Mouse (Mus musculus): ENCODE results near the gene Slc13a1. TPM values are rescaled to one million over a fixed set of nuclear protein-coding genes. Genes with fewer than 3 reads are reported as not detected.
A peak's percentile ranks its signal among the peaks of the same experiment; 100 is the strongest.
"Not testable (repeated sequence)": the region's sequence is repeated elsewhere in the genome, so short reads cannot be mapped to it uniquely, and the experiment has no call there.

Slc13a1 gene
- 0.07 TPM in 1 of 2 replicates, not detected in the other for polyA plus RNA-seq (2014; fragmentation: Nextera tagmentation; extraction: Ambion mirVana)

- H3K27me3 ChIP-seq (ENCODE audit: control insufficient read depth, insufficient read depth, low read length) = no peaks in the 10 kb centered on the region
- ATAC-seq (replicated peaks; ENCODE audit: low FRiP score) (no peak), DNase-seq (ENCODE audit: low spot score) (no peak)
- H3K4me1 ChIP-seq (replicated peaks; ENCODE audit: control insufficient read depth, insufficient read depth, low read length) = no peaks in the 10 kb centered on the region
- no peaks in the 10 kb centered on the region for H3K9me3 ChIP-seq (ENCODE audit: control insufficient read depth, low read length)
- H3K36me3 ChIP-seq (ENCODE audit: control insufficient read depth, insufficient read depth, low read length) = no peaks in the 10 kb centered on the region
- H3K4me2 ChIP-seq (ENCODE audit: low read depth, low read length, severe bottlenecking) = no peak within 1 kb of the TSS
- no peak within 1 kb of the TSS for H3K4me3 ChIP-seq (ENCODE audit: low read depth, low read length)
- no peak within 1 kb of the TSS for H3K9ac ChIP-seq (ENCODE audit: low read length)
- no peak within 1 kb of the TSS for H3K27ac ChIP-seq (ENCODE audit: low read depth, low read length)
- WGBS = 94% methylated on average over 5 of the region's 5 CpGs
These were observed at the start of gene Slc13a1 for GRCm38 (mm10) chr6:24167734-24168327. TSS of gene Slc13a1 (minus strand) at chr6:24168092.

- no peaks in the 10 kb centered on the region for H3K27me3 ChIP-seq (ENCODE audit: control insufficient read depth, insufficient read depth, low read length)
- no peaks in the 10 kb centered on the region for H3K9me3 ChIP-seq (ENCODE audit: control insufficient read depth, low read length)
- no peak overlapping the region for H3K4me3 ChIP-seq (ENCODE audit: low read depth, low read length)
- DNase-seq (ENCODE audit: low spot score) (no peak), ATAC-seq (replicated peaks; ENCODE audit: low FRiP score) (no peak)
- no peak overlapping the region for H3K27ac ChIP-seq (ENCODE audit: low read depth, low read length)
- WGBS = 81% methylated on average over 3 of the region's 3 CpGs
- H3K9ac ChIP-seq (ENCODE audit: low read length) = no peak overlapping the region
- no peaks in the 10 kb centered on the region for H3K4me1 ChIP-seq (replicated peaks; ENCODE audit: control insufficient read depth, insufficient read depth, low read length)
- H3K4me2 ChIP-seq (ENCODE audit: low read depth, low read length, severe bottlenecking) = no peak overlapping the region
- no peaks in the 10 kb centered on the region for H3K36me3 ChIP-seq (ENCODE audit: control insufficient read depth, insufficient read depth, low read length)
These were observed 40.0 kb upstream of the Slc13a1 start for GRCm38 (mm10) chr6:24207866-24208265.

- no peak for DNase-seq (ENCODE audit: low spot score)
- no peak for ATAC-seq (replicated peaks; ENCODE audit: low FRiP score)
- Histone ChIP-seq H3K9me3 (ENCODE audit: control insufficient read depth, low read length) (no peaks in the 10 kb centered on the region), H3K4me3 (ENCODE audit: low read depth, low read length) (no peak overlapping the region), H3K4me1 (replicated peaks; ENCODE audit: control insufficient read depth, insufficient read depth, low read length) (no peaks in the 10 kb centered on the region), H3K27me3 (ENCODE audit: control insufficient read depth, insufficient read depth, low read length) (no peaks in the 10 kb centered on the region), H3K27ac (ENCODE audit: low read depth, low read length) (no peak overlapping the region), H3K4me2 (ENCODE audit: low read depth, low read length, severe bottlenecking) (no peak overlapping the region), H3K9ac (ENCODE audit: low read length) (no peak overlapping the region), H3K36me3 (ENCODE audit: control insufficient read depth, insufficient read depth, low read length) (no peaks in the 10 kb centered on the region)
- 85% methylated on average over 6 of the region's 6 CpGs for WGBS
These were observed 34.3 kb upstream of the Slc13a1 start for GRCm38 (mm10) chr6:24202226-24202625.

- ATAC-seq (replicated peaks; ENCODE audit: low FRiP score) = 0 out of 2 replicates have a peak, but pooled peaks have one; percentile 30
- H3K4me3 ChIP-seq (ENCODE audit: low read depth, low read length) = no peak overlapping the region
- no peaks in the 10 kb centered on the region for H3K9me3 ChIP-seq (ENCODE audit: control insufficient read depth, low read length)
- no peak overlapping the region for H3K27ac ChIP-seq (ENCODE audit: low read depth, low read length)
- no peaks in the 10 kb centered on the region for H3K36me3 ChIP-seq (ENCODE audit: control insufficient read depth, insufficient read depth, low read length)
- H3K4me2 ChIP-seq (ENCODE audit: low read depth, low read length, severe bottlenecking) = no peak overlapping the region
- DNase-seq (ENCODE audit: low spot score) = no peak
- H3K27me3 ChIP-seq (ENCODE audit: control insufficient read depth, insufficient read depth, low read length) = no peaks in the 10 kb centered on the region
- H3K4me1 ChIP-seq (replicated peaks; ENCODE audit: control insufficient read depth, insufficient read depth, low read length) = no peaks in the 10 kb centered on the region
- no peak overlapping the region for H3K9ac ChIP-seq (ENCODE audit: low read length)
- WGBS = 50% methylated on average over 12 of the region's 12 CpGs
These were observed 33.0 kb upstream of the Slc13a1 start for GRCm38 (mm10) chr6:24200644-24201484.

DNA sequence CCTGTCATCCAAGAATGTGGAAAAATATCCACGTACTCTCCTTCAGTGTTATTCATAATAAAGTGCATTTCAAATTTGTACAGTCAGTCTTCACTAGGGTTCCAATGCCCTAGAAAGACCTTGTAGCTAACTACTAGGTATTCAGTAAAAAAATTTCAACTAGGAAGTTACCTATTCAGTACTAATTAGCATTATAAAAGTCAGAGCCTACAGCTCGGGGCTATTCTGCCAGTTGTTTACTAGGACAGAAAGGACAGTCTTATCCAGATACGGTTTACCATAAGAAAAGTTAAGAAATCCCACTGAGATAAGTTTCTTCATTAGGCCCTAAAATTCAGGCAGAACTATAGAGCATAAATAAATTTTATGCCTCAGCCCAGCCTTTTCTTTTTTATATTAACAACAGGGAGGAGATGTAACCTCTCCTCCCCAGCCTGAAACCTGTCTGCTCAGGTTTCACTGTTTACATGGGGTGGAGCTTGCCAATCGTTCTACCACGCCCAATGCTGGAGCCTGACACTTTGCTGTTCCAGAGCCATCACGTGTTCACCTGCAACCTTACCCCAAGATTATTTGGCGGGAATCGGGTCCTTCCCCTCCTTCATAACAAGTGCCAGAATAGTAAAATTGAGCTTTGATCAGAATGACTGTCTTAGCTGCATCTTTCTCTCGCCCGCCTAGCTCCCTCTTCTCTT is 29.8 kb upstream of the Slc13a1 start:
- not testable (repeated sequence) for H3K9me3 ChIP-seq (ENCODE audit: control insufficient read depth, low read length); ATAC-seq (replicated peaks; ENCODE audit: low FRiP score); H3K4me1 ChIP-seq (replicated peaks; ENCODE audit: control insufficient read depth, insufficient read depth, low read length); DNase-seq (ENCODE audit: low spot score); H3K9ac ChIP-seq (ENCODE audit: low read length); H3K4me2 ChIP-seq (ENCODE audit: low read depth, low read length, severe bottlenecking); H3K27ac ChIP-seq (ENCODE audit: low read depth, low read length); H3K4me3 ChIP-seq (ENCODE audit: low read depth, low read length); H3K36me3 ChIP-seq (ENCODE audit: control insufficient read depth, insufficient read depth, low read length); H3K27me3 ChIP-seq (ENCODE audit: control insufficient read depth, insufficient read depth, low read length)
- 86% methylated on average over 10 of the region's 10 CpGs for WGBS

GRCm38 (mm10) chr6:24196406-24196805 is 28.5 kb upstream of the Slc13a1 start:
- ATAC-seq (replicated peaks; ENCODE audit: low FRiP score); H3K4me3 ChIP-seq (ENCODE audit: low read depth, low read length); H3K4me1 ChIP-seq (replicated peaks; ENCODE audit: control insufficient read depth, insufficient read depth, low read length); DNase-seq (ENCODE audit: low spot score); H3K9ac ChIP-seq (ENCODE audit: low read length); H3K27ac ChIP-seq (ENCODE audit: low read depth, low read length); H3K36me3 ChIP-seq (ENCODE audit: control insufficient read depth, insufficient read depth, low read length); H3K4me2 ChIP-seq (ENCODE audit: low read depth, low read length, severe bottlenecking); H3K27me3 ChIP-seq (ENCODE audit: control insufficient read depth, insufficient read depth, low read length); H3K9me3 ChIP-seq (ENCODE audit: control insufficient read depth, low read length): not testable (repeated sequence)
- 29% methylated on average over 5 of the region's 5 CpGs for WGBS

GRCm38 (mm10) chr6:24183439-24183838 is 15.5 kb upstream of the Slc13a1 start:
- Histone ChIP-seq H3K4me3 (ENCODE audit: low read depth, low read length) (no peak overlapping the region), H3K9me3 (ENCODE audit: control insufficient read depth, low read length) (no peaks in the 10 kb centered on the region), H3K9ac (ENCODE audit: low read length) (no peak overlapping the region), H3K36me3 (ENCODE audit: control insufficient read depth, insufficient read depth, low read length) (no peaks in the 10 kb centered on the region), H3K27ac (ENCODE audit: low read depth, low read length) (no peak overlapping the region), H3K27me3 (ENCODE audit: control insufficient read depth, insufficient read depth, low read length) (no peaks in the 10 kb centered on the region), H3K4me2 (ENCODE audit: low read depth, low read length, severe bottlenecking) (no peak overlapping the region), H3K4me1 (replicated peaks; ENCODE audit: control insufficient read depth, insufficient read depth, low read length) (no peaks in the 10 kb centered on the region)
- ATAC-seq (replicated peaks; ENCODE audit: low FRiP score) (no peak), DNase-seq (ENCODE audit: low spot score) (no peak)
- WGBS = 87% methylated on average over 3 of the region's 3 CpGs

DNA sequence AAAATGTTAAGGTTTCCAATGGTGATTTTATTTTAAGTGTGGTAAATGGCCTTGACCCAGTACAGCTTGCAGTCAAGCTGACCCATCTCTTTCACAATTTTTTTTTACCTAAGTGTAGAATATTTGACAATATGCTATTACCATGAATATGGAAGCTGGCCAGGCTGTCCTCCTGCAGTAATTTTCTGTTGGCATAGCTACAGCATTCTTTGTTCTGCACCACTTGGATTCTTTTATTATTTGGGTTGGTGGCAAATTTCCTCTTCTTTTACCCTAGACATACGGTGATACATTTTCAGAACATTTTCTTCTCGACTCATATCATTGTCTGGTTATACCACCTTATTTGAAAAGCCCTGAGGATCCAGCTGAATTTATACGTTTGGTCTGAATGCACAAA is 7.5 kb upstream of the Slc13a1 start:
- Histone ChIP-seq H3K9me3 (ENCODE audit: control insufficient read depth, low read length) (no peaks in the 10 kb centered on the region), H3K9ac (ENCODE audit: low read length) (no peak overlapping the region), H3K36me3 (ENCODE audit: control insufficient read depth, insufficient read depth, low read length) (no peaks in the 10 kb centered on the region), H3K4me2 (ENCODE audit: low read depth, low read length, severe bottlenecking) (no peak overlapping the region), H3K27me3 (ENCODE audit: control insufficient read depth, insufficient read depth, low read length) (no peaks in the 10 kb centered on the region), H3K27ac (ENCODE audit: low read depth, low read length) (no peak overlapping the region), H3K4me3 (ENCODE audit: low read depth, low read length) (no peak overlapping the region), H3K4me1 (replicated peaks; ENCODE audit: control insufficient read depth, insufficient read depth, low read length) (no peaks in the 10 kb centered on the region)
- ATAC-seq (replicated peaks; ENCODE audit: low FRiP score) (no peak), DNase-seq (ENCODE audit: low spot score) (no peak)
- WGBS = 82% methylated on average over 3 of the region's 3 CpGs

Measured in forebrain, embryonic 11.5 days (tissue).